Mouse (Mus musculus) kidney, embryonic 16.5 days (tissue): ENCODE results near the gene Ntmt1. TPM values are rescaled to one million over a fixed set of nuclear protein-coding genes. Genes with fewer than 3 reads are reported as not detected.
A peak's percentile ranks its signal among the peaks of the same experiment; 100 is the strongest.

Experiments used
- ATAC-seq: fragments of 200-750 bp; cut with Nextera tagmentation; 2 replicates; pipeline ENCODE4 v1.8.0; 2017; ENCODE audit warnings: moderate TSS enrichment; ENCODE audit not compliant: low FRiP score, low TSS enrichment
- H3K27ac ChIP-seq: fragments of 300-500 bp; sonication (generic); 2 replicates; pipeline ENCODE4 v1.5.1; 2014; ENCODE audit warnings: low read length
- H3K27me3 ChIP-seq: fragments of 300-500 bp; sonication (generic); 2 replicates; pipeline ENCODE4 v1.6.1; 2014; ENCODE audit warnings: low read length, control low read depth, mixed read lengths; ENCODE audit not compliant: insufficient read depth
- H3K36me3 ChIP-seq: fragments of 300-500 bp; sonication (generic); 2 replicates; pipeline ENCODE4 v1.6.1; 2014; ENCODE audit warnings: low read length, control low read depth, mixed read lengths; ENCODE audit not compliant: insufficient read depth
- H3K4me1 ChIP-seq: fragments of 300-500 bp; sonication (generic); 2 replicates; pipeline ENCODE4 v1.6.1; 2014; ENCODE audit warnings: low read length, control low read depth, mixed read lengths; ENCODE audit not compliant: insufficient read depth
- H3K4me2 ChIP-seq: fragments of 300-500 bp; sonication (generic); replicated peaks from 2 replicates; pipeline ENCODE4 v1.6.1; 2014; ENCODE audit warnings: low read depth, low read length
- H3K4me3 ChIP-seq: fragments of 300-500 bp; sonication (generic); 2 replicates; pipeline ENCODE4 v1.5.1; 2014; ENCODE audit warnings: mild to moderate bottlenecking, low read length
- H3K9ac ChIP-seq: fragments of 300-500 bp; sonication (generic); replicated peaks from 2 replicates; pipeline ENCODE4 v1.6.1; 2014; ENCODE audit warnings: low read length
- H3K9me3 ChIP-seq: fragments of 300-500 bp; sonication (generic); 2 replicates; pipeline ENCODE4 v1.6.1; 2016; ENCODE audit warnings: low read length, control low read depth
- WGBS: fragments of 180-500 bp; shearing (Covaris S2); extraction: QIAGEN DNeasy Blood & Tissue Kit; methylation state at CpG from one replicate; pipeline ENCODE4 v1.1.7; 2014; 5-methylcytosine and 5-hydroxymethylcytosine counted together
- polyA plus RNA-seq: library from polyadenylated mRNA; unstranded; fragments of >200 nt; fragmentation: Nextera tagmentation; extraction: Ambion mirVana; gene quantifications from 2 replicates; pipeline ENCODE4 v1.2.1, GENCODE M21; 2015

Gene Ntmt1
- polyA plus RNA-seq, 1 experiment from 2014 or later, result 94.9 TPM

GRCm38 (mm10) chr2:30833644-30834043 is 26.0 kb downstream of the Ntmt1 start:
- H3K27ac ChIP-seq, result no peak overlapping the region; the same call in 1 of the 2 replicates
- no peak overlapping the region for H3K4me3 ChIP-seq
- H3K4me1 ChIP-seq, result peaks cover 22% of the 10 kb centered on the region
- H3K9me3 ChIP-seq, result no peaks in the 10 kb centered on the region
- H3K4me2 ChIP-seq, result no peak overlapping the region
- no peak for ATAC-seq
- H3K9ac ChIP-seq, result peak overlapping the region; percentile 38; the same call in 1 of the 2 replicates
- H3K36me3 ChIP-seq, result no peaks in the 10 kb centered on the region
- WGBS, result 35% methylated on average over 5 of the region's 5 CpGs
- H3K27me3 ChIP-seq, result no peaks in the 10 kb centered on the region

DNA sequence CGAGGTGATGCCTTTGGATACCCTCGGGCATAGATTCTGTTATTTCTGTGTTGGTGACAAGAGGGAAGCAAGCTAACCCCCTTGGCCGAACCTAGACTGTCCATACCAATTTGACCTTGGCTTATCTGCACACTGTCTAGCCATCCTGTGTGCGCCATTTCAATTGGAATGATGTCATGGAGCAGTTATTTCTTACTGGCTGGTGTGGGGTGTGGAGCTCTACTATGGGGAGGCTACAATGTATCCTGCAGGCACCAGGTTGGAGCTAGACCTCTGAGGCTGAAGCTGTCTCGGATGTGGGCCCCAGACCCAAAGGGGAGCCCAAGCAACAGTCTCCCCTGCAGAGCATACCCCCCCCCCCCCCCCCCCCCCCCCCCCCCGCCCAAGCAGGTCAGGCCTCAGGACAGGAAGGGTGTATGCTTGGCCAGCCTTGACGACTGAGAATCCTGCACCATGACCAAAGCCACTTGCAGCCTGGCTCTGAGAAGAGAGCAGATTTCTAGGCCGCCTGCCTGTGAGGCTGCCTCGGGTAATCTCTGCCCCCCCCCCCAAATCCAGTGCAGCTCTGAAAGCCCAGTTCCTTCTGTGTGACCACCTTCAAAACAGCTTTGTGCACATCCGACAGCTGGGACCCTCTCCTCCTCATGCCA is 26.9 kb downstream of the Ntmt1 start, which contains the start of gene Prrx2:
Gene Prrx2 (plus strand): TSS at position 600 of the 650 bp plus-strand sequence.
- Histone ChIP-seq H3K9ac (0 out of 2 replicates have a peak within 1 kb of the TSS, but pooled peaks have one; percentile 8), H3K4me3 (no peak within 1 kb of the TSS), H3K27me3 (no peaks in the 10 kb centered on the region), H3K4me1 (peaks cover 22% of the 10 kb centered on the region), H3K36me3 (no peaks in the 10 kb centered on the region), H3K27ac (no peak within 1 kb of the TSS; the same call in 1 of the 2 replicates), H3K4me2 (no peak within 1 kb of the TSS), H3K9me3 (no peaks in the 10 kb centered on the region)
- ATAC-seq, result no peak
- 53% methylated on average over 9 of the region's 10 CpGs for WGBS

GRCm38 (mm10) chr2:30836238-30836990 is 28.8 kb downstream of the Ntmt1 start:
- Histone ChIP-seq H3K27ac (peak overlapping the region; percentile 65), H3K9ac (peak overlapping the region; percentile 59), H3K9me3 (no peaks in the 10 kb centered on the region), H3K36me3 (no peaks in the 10 kb centered on the region), H3K4me2 (peak overlapping the region; percentile 44), H3K4me1 (peaks cover 22% of the 10 kb centered on the region), H3K27me3 (no peaks in the 10 kb centered on the region), H3K4me3 (0 out of 2 replicates have a peak overlapping the region, but pooled peaks have one; percentile 5)
- WGBS, result 6% methylated on average over 20 of the region's 21 CpGs
- ATAC-seq, result no peak

GRCm38 (mm10) chr2:30842615-30843014 is 35.0 kb downstream of the Ntmt1 start:
- no peak for ATAC-seq
- Histone ChIP-seq H3K27me3 (no peaks in the 10 kb centered on the region; the same call in 1 of the 2 replicates), H3K36me3 (no peaks in the 10 kb centered on the region), H3K4me1 (peaks cover 20% of the 10 kb centered on the region; the same call in 1 of the 2 replicates), H3K4me3 (no peak overlapping the region), H3K9me3 (no peaks in the 10 kb centered on the region), H3K9ac (no peak overlapping the region), H3K27ac (no peak overlapping the region), H3K4me2 (no peak overlapping the region)
- WGBS, result 38% methylated on average over 10 of the region's 10 CpGs

GRCm38 (mm10) chr2:30845152-30846070 is 37.8 kb downstream of the Ntmt1 start:
- Histone ChIP-seq H3K9ac (peak overlapping the region; percentile 78), H3K9me3 (no peaks in the 10 kb centered on the region), H3K36me3 (no peaks in the 10 kb centered on the region), H3K4me1 (peaks cover 22% of the 10 kb centered on the region), H3K27me3 (no peaks in the 10 kb centered on the region; the same call in 1 of the 2 replicates), H3K4me3 (peak overlapping the region; percentile 66), H3K27ac (no peak overlapping the region), H3K4me2 (peak overlapping the region; percentile 91)
- 1% methylated on average over 62 of the region's 80 CpGs for WGBS
- ATAC-seq, result peak; percentile 68

GRCm38 (mm10) chr2:30846236-30846635 is 38.6 kb downstream of the Ntmt1 start:
- H3K27ac ChIP-seq, result no peak overlapping the region
- peak overlapping the region; percentile 78 for H3K9ac ChIP-seq
- 61% methylated on average over 8 of the region's 8 CpGs for WGBS
- no peaks in the 10 kb centered on the region; the same call in 1 of the 2 replicates for H3K27me3 ChIP-seq
- H3K4me2 ChIP-seq, result peak overlapping the region; percentile 91
- no peak for ATAC-seq
- H3K36me3 ChIP-seq, result no peaks in the 10 kb centered on the region
- peak overlapping the region; percentile 66 for H3K4me3 ChIP-seq
- H3K4me1 ChIP-seq, result peaks cover 30% of the 10 kb centered on the region
- H3K9me3 ChIP-seq, result no peaks in the 10 kb centered on the region

DNA sequence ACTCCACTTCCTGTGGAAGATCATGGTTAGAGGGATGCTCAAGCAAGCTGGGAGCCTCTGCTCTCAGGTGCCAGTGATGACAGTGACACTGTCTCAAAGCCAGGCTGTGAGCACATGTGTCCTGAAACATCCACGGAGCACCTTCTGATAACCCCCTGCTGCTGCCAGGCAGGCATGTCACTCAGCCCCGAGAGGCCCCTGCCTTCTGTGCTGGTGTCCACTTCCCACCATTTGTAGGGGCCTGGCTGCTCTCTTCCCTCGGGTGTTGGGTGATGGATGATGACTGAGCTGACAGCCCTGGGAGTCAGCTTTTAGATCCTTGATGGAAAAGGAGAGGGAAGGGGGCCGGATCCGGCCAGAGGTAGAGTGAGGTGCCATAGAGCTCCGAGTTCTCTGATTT is 39.1 kb downstream of the Ntmt1 start:
- H3K9me3 ChIP-seq, result no peaks in the 10 kb centered on the region
- H3K4me2 ChIP-seq, result no peak overlapping the region; the same call in 1 of the 2 replicates
- H3K4me1 ChIP-seq, result peaks cover 30% of the 10 kb centered on the region
- H3K4me3 ChIP-seq, result no peak overlapping the region
- no peaks in the 10 kb centered on the region; the same call in 1 of the 2 replicates for H3K27me3 ChIP-seq
- no peak for ATAC-seq
- no peaks in the 10 kb centered on the region for H3K36me3 ChIP-seq
- H3K27ac ChIP-seq, result no peak overlapping the region
- 30% methylated on average over 6 of the region's 6 CpGs for whole genome bisulfite sequencing
- 0 out of 2 replicates have a peak overlapping the region, but pooled peaks have one; percentile 22 for H3K9ac ChIP-seq

DNA sequence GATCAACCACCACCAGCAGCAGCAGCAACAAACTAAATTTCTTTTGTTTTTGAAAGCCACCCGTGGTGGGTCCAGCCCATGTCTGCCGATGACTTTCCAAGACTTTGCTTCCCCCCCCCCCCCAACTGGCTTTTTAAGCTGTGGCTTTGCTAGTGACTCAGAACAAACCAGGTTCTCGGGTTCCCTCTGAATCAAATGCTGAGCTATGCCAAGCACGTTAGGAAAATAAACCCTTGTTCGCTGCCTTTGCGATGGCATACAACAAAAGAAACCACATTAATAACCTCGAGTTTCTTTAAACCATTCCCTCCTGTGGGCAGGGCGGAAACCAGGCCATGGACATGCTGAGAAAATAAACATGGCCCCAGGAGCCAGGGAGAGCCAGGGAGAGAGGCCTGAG is 40.6 kb downstream of the Ntmt1 start:
- Histone ChIP-seq H3K4me2 (no peak overlapping the region), H3K4me3 (no peak overlapping the region), H3K27ac (no peak overlapping the region), H3K4me1 (peaks cover 34% of the 10 kb centered on the region), H3K36me3 (no peaks in the 10 kb centered on the region), H3K27me3 (no peaks in the 10 kb centered on the region; the same call in 1 of the 2 replicates), H3K9me3 (no peaks in the 10 kb centered on the region), H3K9ac (no peak overlapping the region)
- 58% methylated on average over 8 of the region's 8 CpGs for WGBS
- no peak for ATAC-seq

DNA sequence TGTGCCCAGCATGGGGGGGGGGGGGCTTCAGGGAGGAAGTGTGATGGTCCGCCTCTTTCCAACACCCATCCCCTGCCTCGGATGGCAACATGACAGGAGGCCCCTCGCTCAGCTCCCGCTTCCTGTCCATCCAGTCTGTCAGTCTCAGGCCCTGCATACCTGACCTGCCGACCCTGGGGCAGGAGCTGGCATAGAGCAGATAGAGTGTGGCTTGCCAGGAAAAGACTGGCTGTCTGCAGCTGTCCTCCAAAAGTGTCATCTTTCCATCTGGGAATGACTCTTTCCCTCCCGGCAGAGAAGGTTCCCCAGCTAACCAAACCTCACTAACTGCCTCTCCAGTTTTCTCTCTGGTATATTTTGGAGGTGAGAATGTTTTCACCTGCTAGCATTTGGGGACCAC is 43.0 kb downstream of the Ntmt1 start:
- no peak for ATAC-seq
- no peaks in the 10 kb centered on the region for H3K9me3 ChIP-seq
- WGBS, result 21% methylated on average over 6 of the region's 6 CpGs
- H3K27me3 ChIP-seq, result no peaks in the 10 kb centered on the region; the same call in 1 of the 2 replicates
- H3K4me1 ChIP-seq, result peaks cover 28% of the 10 kb centered on the region
- H3K27ac ChIP-seq, result no peak overlapping the region
- no peak overlapping the region for H3K4me3 ChIP-seq
- H3K9ac ChIP-seq, result no peak overlapping the region
- H3K36me3 ChIP-seq, result no peaks in the 10 kb centered on the region
- H3K4me2 ChIP-seq, result no peak overlapping the region
